Mouse (Mus musculus) adrenal gland, postnatal 25 days (tissue): ENCODE measurements around the gene Hnrnpul1. TPM values are rescaled to one million over a fixed set of nuclear protein-coding genes. Genes with fewer than 3 reads are reported as not detected.
A peak's percentile ranks its signal among the peaks of the same experiment; 100 is the strongest.

Experiments
- DNase-seq: peaks from one replicate; pipeline ENCODE4 v3.0.0; 2021; ENCODE audit warnings: mixed read lengths
- total RNA-seq: library from RNA; stranded (reverse); gene quantifications from 2 replicates; pipeline ENCODE4 v1.2.3, GENCODE M21; 2021

Gene Hnrnpul1
- total RNA-seq, 1 experiment from 2014 or later: 128 TPM

- peak; percentile 54 for DNase-seq
Measured at GRCm38 (mm10) chr7:25687811-25688401, 66.7 kb downstream of the Hnrnpul1 start.

DNA sequence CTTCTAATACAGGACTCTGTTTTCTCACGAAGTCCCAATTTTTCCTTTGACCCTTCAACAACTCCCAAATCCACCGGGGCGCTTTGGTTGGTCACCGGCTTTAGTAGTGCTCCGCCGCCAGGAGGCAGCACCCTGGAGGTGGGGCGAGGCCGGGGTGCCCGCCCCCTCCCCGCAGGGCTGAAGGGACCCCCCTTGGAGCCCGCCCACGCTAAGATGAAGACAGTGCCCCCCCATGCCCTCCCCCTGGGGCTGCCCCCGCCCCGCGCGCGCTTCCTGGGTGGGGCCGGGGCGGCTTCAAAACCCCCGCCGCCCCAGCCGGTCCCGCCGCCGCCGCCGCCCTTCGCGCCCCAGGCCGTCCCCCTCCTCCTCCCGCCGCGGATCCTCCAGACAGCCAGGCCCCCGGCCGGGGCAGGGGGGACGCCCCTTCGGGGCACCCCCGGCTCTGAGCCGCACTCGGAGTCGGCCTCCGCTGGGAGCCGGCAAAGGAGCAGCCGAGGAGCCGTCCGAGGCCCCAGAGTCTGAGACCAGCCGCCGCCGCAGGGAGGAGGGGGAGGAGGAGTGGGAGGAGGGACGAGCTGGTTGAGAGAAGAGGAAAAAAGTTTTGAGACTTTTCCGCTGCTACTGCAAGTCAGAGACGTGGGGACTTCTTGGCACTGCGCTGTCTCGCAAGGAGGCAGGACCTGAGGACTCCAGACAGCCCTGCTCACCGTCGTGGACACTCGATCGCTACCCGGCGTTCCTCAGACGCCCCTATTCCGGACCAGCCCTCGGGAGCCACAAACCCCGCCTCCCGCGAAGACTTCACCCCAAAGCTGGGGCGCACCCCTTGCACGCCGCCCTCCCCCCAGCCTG, 67.7 kb downstream of the Hnrnpul1 start, which contains the start of gene Tgfb1:
Gene Tgfb1, plus strand, starts transcription at position 323 of the 852 bp plus-strand sequence.
- peak; percentile 84 for DNase-seq

- no peak for DNase-seq
Measured at GRCm38 (mm10) chr7:25685926-25686470, 68.6 kb downstream of the Hnrnpul1 start.

DNA sequence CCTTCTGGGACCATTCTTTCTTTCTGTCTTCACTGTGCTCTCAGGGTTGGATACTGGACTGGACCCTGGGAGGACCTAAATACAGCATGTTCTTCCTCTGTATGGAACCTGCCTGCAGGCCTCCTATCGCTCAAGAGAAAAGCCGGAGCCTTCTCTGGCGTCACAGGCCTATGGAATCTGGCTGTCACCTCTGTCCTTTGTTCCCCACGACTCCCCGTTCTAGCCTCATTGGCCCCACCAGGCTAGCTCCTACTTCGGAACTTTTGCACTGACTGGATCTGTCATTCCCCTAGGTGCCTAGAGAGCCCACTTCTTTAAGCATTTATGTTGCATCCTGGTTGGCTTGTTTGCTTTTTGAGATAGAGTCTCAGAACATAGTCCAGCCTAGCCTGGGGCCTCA, 69.9 kb downstream of the Hnrnpul1 start:
- no peak for DNase-seq

DNA sequence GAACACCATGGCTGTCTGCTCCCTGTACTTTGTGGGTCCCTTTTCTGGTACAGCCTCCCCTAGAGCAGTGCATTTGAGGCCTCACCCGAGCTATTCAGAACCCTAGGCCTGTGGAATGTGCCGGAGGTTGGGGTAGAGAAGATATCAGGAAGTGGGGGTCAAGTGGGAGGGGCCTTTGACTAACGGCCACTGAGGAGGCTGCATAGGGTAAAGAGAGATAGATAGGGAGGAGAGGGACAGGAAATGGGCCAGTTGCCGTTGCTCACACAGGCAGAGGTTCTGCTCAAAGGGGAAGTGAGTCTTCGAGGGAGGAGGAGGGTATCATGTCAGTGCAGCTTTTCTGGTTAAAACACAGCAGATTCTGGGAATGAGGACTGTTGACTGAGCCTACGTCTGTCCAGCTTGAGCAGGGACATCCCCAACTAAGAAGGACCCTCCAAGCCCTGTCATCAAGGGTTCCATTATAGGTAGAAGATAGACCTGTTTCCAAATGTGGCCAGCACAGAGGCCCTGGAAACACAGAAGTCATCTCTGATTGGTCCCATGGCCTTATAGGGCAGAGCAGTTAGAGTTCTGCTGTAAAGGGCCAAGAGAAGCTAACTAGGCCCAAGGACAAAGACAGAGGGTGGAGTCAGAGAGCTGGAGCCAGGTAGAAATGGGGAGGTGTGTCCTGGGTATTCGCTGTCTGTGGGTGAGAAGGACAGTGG, 70.9 kb downstream of the Hnrnpul1 start:
- DNase-seq: no peak

DNA sequence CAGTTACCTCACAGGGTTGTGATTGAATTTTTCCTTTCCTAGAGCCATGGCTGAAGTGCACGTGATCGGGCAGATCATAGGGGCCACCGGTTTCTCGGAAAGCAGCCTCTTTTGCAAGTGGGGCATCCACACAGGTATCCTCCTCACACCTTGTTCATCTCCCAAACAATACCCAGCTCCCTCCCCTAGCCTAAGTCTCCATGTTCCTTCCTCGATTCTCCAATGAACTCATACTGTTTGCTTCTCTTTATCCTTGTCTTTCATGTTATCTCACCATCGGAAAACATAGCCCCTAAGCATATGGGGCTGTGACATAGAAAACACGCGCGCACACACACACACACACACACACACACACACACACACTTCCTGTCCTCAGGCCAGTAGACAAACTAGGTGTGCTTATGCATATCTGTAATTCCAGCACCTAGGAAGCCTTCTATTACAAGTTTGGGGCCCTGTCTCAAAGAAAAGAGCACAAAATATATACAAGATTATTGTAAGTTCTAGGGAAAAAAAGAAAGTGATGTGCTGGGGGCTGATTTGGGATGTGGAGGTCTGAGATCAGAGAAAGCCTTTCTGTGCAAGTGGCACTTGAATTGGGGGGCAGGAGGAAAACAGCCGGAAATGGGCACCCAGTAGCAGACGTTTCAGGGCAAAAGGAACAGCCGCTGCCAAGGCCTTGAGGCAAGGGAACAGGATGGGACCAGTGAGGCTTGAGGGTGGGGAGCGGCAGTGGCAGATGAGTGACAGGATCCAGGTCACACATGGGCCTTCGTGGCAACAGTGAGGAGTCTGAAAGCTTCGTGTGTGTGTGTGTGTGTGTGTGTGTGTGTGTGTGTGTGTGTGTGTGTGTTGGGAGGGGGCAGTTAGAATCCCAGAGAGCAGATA, 73.0 kb downstream of the Hnrnpul1 start:
- DNase-seq: no peak

GRCm38 (mm10) chr7:25680514-25681258, 73.9 kb downstream of the Hnrnpul1 start, which contains the start of gene B9d2:
TSS of gene B9d2 (plus strand) at chr7:25680780.
- peak; percentile 96 for DNase-seq

DNA sequence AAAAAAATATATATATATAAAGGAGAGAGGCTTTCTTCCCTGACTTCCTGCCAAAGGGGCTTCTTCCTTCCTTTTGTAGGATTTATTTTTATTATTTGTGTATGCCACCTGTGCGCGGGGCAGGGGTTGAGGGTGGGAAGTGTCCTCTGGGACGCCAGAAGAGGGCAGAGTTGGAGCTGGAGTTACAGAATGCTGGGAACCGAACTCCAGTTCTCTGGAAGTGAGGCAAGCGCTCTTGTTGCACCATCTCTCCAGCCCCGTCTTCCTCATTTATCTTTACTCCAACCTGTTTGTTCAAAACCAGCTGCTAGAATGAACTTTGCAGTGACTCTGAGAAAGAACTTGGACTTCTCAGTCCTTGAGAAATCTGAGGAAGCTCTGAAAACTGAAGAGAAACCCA, 74.6 kb downstream of the Hnrnpul1 start:
- no peak for DNase-seq

GRCm38 (mm10) chr7:25677013-25677412, 77.5 kb downstream of the Hnrnpul1 start:
- DNase-seq: no peak

- DNase-seq: peak; percentile 84
Measured at GRCm38 (mm10) chr7:25676085-25676781, 78.3 kb downstream of the Hnrnpul1 start.

DNA sequence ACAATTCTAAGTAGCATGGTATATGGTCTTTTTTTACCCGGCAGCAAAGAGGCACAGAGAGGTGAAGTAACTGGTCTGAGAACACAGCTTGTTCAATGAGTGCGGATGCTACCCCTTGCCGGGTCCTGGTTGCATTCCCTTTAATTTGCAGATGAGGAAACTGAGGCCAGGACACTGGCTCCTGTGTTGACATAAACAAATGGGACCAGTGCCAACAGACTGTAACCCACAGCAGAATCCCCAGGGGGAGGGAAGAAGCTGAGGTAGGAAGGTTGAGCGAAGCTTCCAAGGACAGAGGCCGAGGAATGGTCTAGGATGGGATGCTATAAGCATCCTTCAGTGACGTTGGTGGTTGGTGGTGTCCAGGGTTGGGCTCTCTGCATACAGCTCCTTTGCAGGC, 79.2 kb downstream of the Hnrnpul1 start:
- DNase-seq: no peak

DNA sequence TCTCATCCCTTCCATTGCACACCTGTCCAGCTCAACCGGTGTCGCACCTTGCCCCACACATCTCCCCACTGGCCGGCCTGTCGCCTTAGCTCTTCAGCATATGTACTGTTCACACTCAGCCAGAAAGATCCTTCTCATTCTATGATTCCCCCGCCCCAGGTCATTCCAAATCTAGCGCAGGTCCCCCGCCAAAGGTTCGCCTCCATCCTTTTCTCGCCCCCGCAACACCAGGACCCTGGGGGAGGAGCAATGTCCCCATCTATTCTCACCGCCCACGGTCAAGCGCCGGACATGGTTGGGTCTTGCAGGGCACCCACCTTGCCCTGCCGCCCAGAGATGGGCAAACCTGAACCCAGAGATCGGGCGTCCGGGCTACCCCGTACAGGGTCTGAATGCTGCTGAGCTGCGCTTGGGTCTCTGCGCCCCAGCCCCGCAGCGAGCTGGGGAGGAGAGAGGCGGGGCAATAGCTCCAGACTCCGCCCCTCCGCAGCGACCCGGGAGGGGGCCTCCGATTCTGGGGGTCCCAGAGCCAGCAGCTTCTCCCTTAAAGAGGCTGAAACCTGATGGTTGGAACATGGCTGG, 79.7 kb downstream of the Hnrnpul1 start, which contains the start of gene Tmem91:
Gene Tmem91, minus strand, starts transcription at position 448 of the 582 bp plus-strand sequence.
- no peak for DNase-seq

GRCm38 (mm10) chr7:25674297-25674696, 80.3 kb downstream of the Hnrnpul1 start:
- DNase-seq: no peak

DNA sequence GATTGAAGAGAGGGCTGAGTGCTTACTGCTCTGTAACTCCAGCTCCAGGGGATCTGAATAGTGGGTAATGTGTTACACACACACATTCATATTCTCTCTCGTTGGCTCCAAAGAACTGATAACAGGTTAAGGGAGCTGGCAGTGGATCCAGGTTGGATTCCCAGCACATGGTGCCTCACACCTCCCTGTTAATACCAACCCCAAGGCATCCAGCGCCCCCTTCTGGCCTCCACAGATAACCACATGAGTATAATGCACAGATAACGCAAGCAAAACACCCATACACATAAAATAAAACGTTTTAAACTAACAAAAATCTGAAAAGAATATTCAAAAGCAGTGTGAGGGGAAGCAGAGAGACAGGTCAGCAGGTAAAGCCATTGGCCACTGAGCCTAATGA, 82.1 kb downstream of the Hnrnpul1 start:
- no peak for DNase-seq

- no peak for DNase-seq
Measured at GRCm38 (mm10) chr7:25671686-25672085, 82.9 kb downstream of the Hnrnpul1 start.
